Mouse (Mus musculus): Measurements from ENCODE around the gene Stn1.

DNA sequence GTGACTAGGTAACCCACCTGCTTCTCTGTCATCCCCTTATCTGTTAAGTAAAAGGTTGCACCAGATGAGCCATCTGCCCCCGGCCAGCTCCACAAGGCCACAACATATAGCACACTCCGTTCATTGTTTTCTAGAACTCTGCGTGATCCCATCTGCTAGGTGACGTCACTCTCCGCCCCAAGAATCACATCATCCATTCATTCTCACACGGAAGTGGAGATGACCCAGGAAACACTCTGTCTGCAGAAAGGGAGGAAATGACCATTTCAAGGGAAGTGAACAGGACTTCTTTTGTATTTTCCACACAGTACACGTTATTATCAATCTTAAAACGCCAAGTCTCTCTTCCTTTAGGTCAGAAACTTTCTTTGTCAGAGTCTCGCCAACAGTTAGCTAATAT lies 75.9 kb downstream of the Stn1 start:
- TF ChIP-seq POLR2A (IDR thresholded peaks at IDR 0.05; ENCODE audit: insufficient read depth, low read depth, low read length), result no peak
- TF ChIP-seq EP300 (IDR thresholded peaks at IDR 0.05; ENCODE audit: insufficient read depth, low read depth, low read length), result 0 out of 2 replicates have a peak, but pooled peaks have one; percentile 18
- TF ChIP-seq CTCF (IDR thresholded peaks at IDR 0.05), result no peak

All from heart, adult 2 months (tissue).